Mouse (Mus musculus) MEL-GATA-1-ER (cell line): ENCODE measurements around the gene Rtl10.
"Not testable (repeated sequence)": the region's sequence is repeated elsewhere in the genome, so short reads cannot be mapped to it uniquely, and the experiment has no call there.

Experiments used
- DNase-seq: peaks from one replicate; pipeline ENCODE4 v3.0.0-alpha.2; 2012; ENCODE audit warnings: low read depth; ENCODE audit errors: extremely low read depth

Gene Rtl10

GRCm38 (mm10) chr16:18482431-18482830, 16.3 kb upstream of the Rtl10 start:
- no peak for DNase-seq

- no peak for DNase-seq
Measured at GRCm38 (mm10) chr16:18483839-18484238, 14.9 kb upstream of the Rtl10 start.

- no peak for DNase-seq
Measured at GRCm38 (mm10) chr16:18484386-18484785, 14.3 kb upstream of the Rtl10 start.

GRCm38 (mm10) chr16:18484794-18485435, 13.8 kb upstream of the Rtl10 start:
- no peak for DNase-seq

- peak; percentile 26 for DNase-seq
Measured at GRCm38 (mm10) chr16:18486126-18486525, 12.6 kb upstream of the Rtl10 start.

GRCm38 (mm10) chr16:18490281-18490680, 8.4 kb upstream of the Rtl10 start:
- DNase-seq, result no peak

GRCm38 (mm10) chr16:18490894-18491293, 7.8 kb upstream of the Rtl10 start:
- peak; percentile 27 for DNase-seq

- DNase-seq, result no peak
Measured at GRCm38 (mm10) chr16:18497865-18498515, 711 bp upstream of the Rtl10 start.

GRCm38 (mm10) chr16:18498996-18499395, 295 bp downstream of the Rtl10 start:
- peak; percentile 14 for DNase-seq

GRCm38 (mm10) chr16:18501531-18501930, 2.8 kb downstream of the Rtl10 start:
- no peak for DNase-seq

- no peak for DNase-seq
Measured at GRCm38 (mm10) chr16:18503566-18504342, 5.1 kb downstream of the Rtl10 start.

- DNase-seq, result no peak
Measured at GRCm38 (mm10) chr16:18506524-18507199, 8.0 kb downstream of the Rtl10 start.

- DNase-seq, result no peak
Measured at GRCm38 (mm10) chr16:18507200-18507549, 8.5 kb downstream of the Rtl10 start.

GRCm38 (mm10) chr16:18511741-18512140, 13.0 kb downstream of the Rtl10 start:
- DNase-seq, result no peak

- no peak for DNase-seq
Measured at GRCm38 (mm10) chr16:18513508-18513907, 14.8 kb downstream of the Rtl10 start.

GRCm38 (mm10) chr16:18518091-18518490, 19.4 kb downstream of the Rtl10 start:
- no peak for DNase-seq

- DNase-seq, result no peak
Measured at GRCm38 (mm10) chr16:18523563-18524245, 25.0 kb downstream of the Rtl10 start.

GRCm38 (mm10) chr16:18528656-18529055, 30.0 kb downstream of the Rtl10 start:
- no peak for DNase-seq

GRCm38 (mm10) chr16:18533061-18533460, 34.4 kb downstream of the Rtl10 start:
- DNase-seq, result not testable (repeated sequence)

- no peak for DNase-seq
Measured at GRCm38 (mm10) chr16:18537407-18537990, 38.8 kb downstream of the Rtl10 start.

- no peak for DNase-seq
Measured at GRCm38 (mm10) chr16:18539281-18539680, 40.6 kb downstream of the Rtl10 start.
